Mouse (Mus musculus): ENCODE data around the gene Lrrc31.

GRCm38 (mm10) chr3:30633681-30634080, 66.0 kb downstream of the Lrrc31 start:
- no peak for TF ChIP-seq CTCF (IDR thresholded peaks at IDR 0.05; ENCODE audit: low read depth, low read length)
- no peak for TF ChIP-seq POLR2A (IDR thresholded peaks at IDR 0.05; ENCODE audit: extremely low read depth, insufficient read depth, low read length)

Data from liver, adult 2 months (tissue).